ENCODE assay signal across 25 mouse cellular contexts in the genomic region with DNA sequence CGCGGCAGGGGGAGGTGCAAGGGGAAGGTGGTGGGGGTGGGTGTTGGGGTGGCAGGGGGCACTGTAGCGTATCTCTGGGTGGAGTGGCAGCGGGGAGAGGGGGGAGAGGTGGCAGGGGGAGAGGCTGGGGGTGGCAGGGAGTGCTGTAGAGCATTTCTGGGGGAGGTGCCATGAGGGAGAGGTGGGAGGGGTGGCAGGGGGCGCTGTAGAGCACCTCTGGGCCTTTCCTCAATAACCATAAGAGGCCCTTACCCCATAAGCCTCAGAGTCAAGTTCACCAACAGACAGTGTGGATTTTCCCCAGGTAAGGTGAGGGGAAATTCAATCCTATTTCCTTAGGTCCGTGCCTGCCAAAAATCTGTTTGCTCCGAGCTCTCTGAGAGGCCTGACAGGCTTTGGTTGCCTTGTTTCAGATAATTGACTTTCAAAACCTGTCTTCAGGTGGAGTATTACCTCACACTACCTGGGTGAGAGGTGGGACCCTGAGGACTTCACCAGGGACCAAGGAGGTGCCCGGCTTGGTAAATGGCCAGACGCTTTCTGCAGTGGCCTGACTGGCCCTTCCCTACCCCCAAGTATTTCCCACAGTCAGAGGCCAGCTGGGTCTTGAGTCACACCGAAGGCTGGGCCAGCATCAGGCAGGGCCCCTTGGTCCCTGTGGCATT. TPM values are rescaled to one million over a fixed set of nuclear protein-coding genes. Genes with fewer than 3 reads are reported as not detected.
DNase-seq lines count a peak whose midpoint lies in the region; ATAC-seq and TF ChIP-seq lines count a peak whose summit lies in the region.
"Had no signal": no experiment of that assay in that cellular context is flagged by ENCODE, and none has a peak within 500 bp of the region (broad histone marks: within the 10 kb centered on the region; RNA-seq: fewer than 3 reads in every experiment).

No protein-coding gene starts in this region.

- no peaks in the 10 kb centered on the region for H3K9me3 ChIP-seq in hindbrain, embryonic 10.5 days
- H3K9me3 ChIP-seq in hindbrain, embryonic 13.5 days = no peaks in the 10 kb centered on the region
- no peaks in the 10 kb centered on the region for H3K9me3 ChIP-seq in ES-Bruce4 (replicated peaks; ENCODE audit: control insufficient read depth, insufficient read depth, low read length, poor library complexity, severe bottlenecking)
- H3K9me3 ChIP-seq in forebrain, embryonic 13.5 days (replicated peaks) = no peaks in the 10 kb centered on the region
- H3K9me3 ChIP-seq: embryonic facial prominence, embryonic 15.5 days; forebrain, embryonic 10.5 days; heart, embryonic 13.5 days; hindbrain, embryonic 15.5 days; intestine, embryonic 15.5 days; limb, embryonic 12.5 days; liver, embryonic 12.5 days; lung, embryonic 15.5 days had no signal

- no peak overlapping the region for H3K4me2 ChIP-seq in hindbrain, embryonic 13.5 days
- H3K4me2 ChIP-seq in forebrain, embryonic 13.5 days = no peak overlapping the region
- H3K4me2 ChIP-seq: embryonic facial prominence, embryonic 15.5 days; heart, embryonic 13.5 days; hindbrain, embryonic 15.5 days; intestine, embryonic 15.5 days; limb, embryonic 12.5 days; liver, embryonic 12.5 days; lung, embryonic 15.5 days had no signal

- H3K4me3 ChIP-seq in hindbrain, embryonic 10.5 days = no peak overlapping the region
- no peak overlapping the region for H3K4me3 ChIP-seq in hindbrain, embryonic 13.5 days
- no peak overlapping the region for H3K4me3 ChIP-seq in ES-Bruce4 (ENCODE audit: low read depth, low read length)
- H3K4me3 ChIP-seq in forebrain, embryonic 13.5 days = no peak overlapping the region
- H3K4me3 ChIP-seq: embryonic facial prominence, embryonic 15.5 days; forebrain, embryonic 10.5 days; heart, embryonic 13.5 days; hindbrain, embryonic 15.5 days; intestine, embryonic 15.5 days; limb, embryonic 12.5 days; liver, embryonic 12.5 days; lung, embryonic 15.5 days had no signal

- no peak for TF ChIP-seq EP300 in ES-Bruce4 (IDR thresholded peaks at IDR 0.05; ENCODE audit: insufficient read depth, low read depth, low read length)

- peaks cover 100% of the 10 kb centered on the region for H3K27me3 ChIP-seq in hindbrain, embryonic 10.5 days (ENCODE audit: insufficient read depth, poor library complexity, severe bottlenecking)
- peaks cover 95% of the 10 kb centered on the region for H3K27me3 ChIP-seq in hindbrain, embryonic 13.5 days
- H3K27me3 ChIP-seq in ES-Bruce4 (ENCODE audit: control insufficient read depth, insufficient read depth, low read length, poor library complexity, severe bottlenecking) = no peaks in the 10 kb centered on the region
- H3K27me3 ChIP-seq in forebrain, embryonic 13.5 days = peaks cover 80% of the 10 kb centered on the region

- no peak overlapping the region for H3K9ac ChIP-seq in hindbrain, embryonic 13.5 days
- no peak overlapping the region for H3K9ac ChIP-seq in ES-Bruce4 (ENCODE audit: low read depth, poor library complexity, severe bottlenecking)
- H3K9ac ChIP-seq in forebrain, embryonic 13.5 days = no peak overlapping the region
- H3K9ac ChIP-seq: embryonic facial prominence, embryonic 15.5 days; heart, embryonic 13.5 days; hindbrain, embryonic 15.5 days; intestine, embryonic 15.5 days; limb, embryonic 12.5 days; liver, embryonic 12.5 days; lung, embryonic 15.5 days had no signal

- DNase-seq in hindbrain, embryonic 10.5 days (ENCODE audit: low spot score) = no peak
- peak; percentile 21 for DNase-seq in 3134 (ENCODE audit: extremely low read depth, insufficient read length, low spot score)
- peak; percentile 53 for DNase-seq in lung, postnatal 36 days
- DNase-seq in ovary, postnatal 36 days (ENCODE audit: low spot score) = no peak
- DNase-seq: adrenal gland, postnatal 25 days; cerebellum, adult 11 months; cerebellum, postnatal 10 days; heart, adult 11 months; kidney, postnatal 36 days; layer of hippocampus, adult 9-11 months; right cerebral cortex, adult 18-20 months; thymus, adult 18-20 months had no signal

- H3K36me3 ChIP-seq in hindbrain, embryonic 10.5 days = 0 out of 2 replicates have a peak, but pooled peaks cover 5% of the 10 kb centered on the region
- H3K36me3 ChIP-seq in hindbrain, embryonic 13.5 days = no peaks in the 10 kb centered on the region
- H3K36me3 ChIP-seq in ES-Bruce4 (ENCODE audit: control insufficient read depth, insufficient read depth, low read length, poor library complexity, severe bottlenecking) = no peaks in the 10 kb centered on the region
- H3K36me3 ChIP-seq in forebrain, embryonic 13.5 days (ENCODE audit: poor library complexity, severe bottlenecking) = no peaks in the 10 kb centered on the region
- H3K36me3 ChIP-seq: embryonic facial prominence, embryonic 15.5 days; forebrain, embryonic 10.5 days; heart, embryonic 13.5 days; hindbrain, embryonic 15.5 days; intestine, embryonic 15.5 days; limb, embryonic 12.5 days; liver, embryonic 12.5 days; lung, embryonic 15.5 days had no signal

- TF ChIP-seq POLR2A in ES-Bruce4 (IDR thresholded peaks at IDR 0.05; ENCODE audit: insufficient read depth, low read length) = no peak

- TF ChIP-seq CTCF in ES-Bruce4 (IDR thresholded peaks at IDR 0.05; ENCODE audit: low read depth, low read length) = peak; percentile 42

- peak overlapping the region; percentile 45; the same call in 1 of the 2 replicates for H3K27ac ChIP-seq in hindbrain, embryonic 10.5 days
- no peak overlapping the region for H3K27ac ChIP-seq in hindbrain, embryonic 13.5 days
- H3K27ac ChIP-seq in ES-Bruce4 (ENCODE audit: insufficient read depth, low read length) = no peak overlapping the region
- no peak overlapping the region for H3K27ac ChIP-seq in forebrain, embryonic 13.5 days
- H3K27ac ChIP-seq: embryonic facial prominence, embryonic 15.5 days; forebrain, embryonic 10.5 days; heart, embryonic 13.5 days; hindbrain, embryonic 15.5 days; intestine, embryonic 15.5 days; limb, embryonic 12.5 days; liver, embryonic 12.5 days; lung, embryonic 15.5 days had no signal

- H3K4me1 ChIP-seq in hindbrain, embryonic 10.5 days (replicated peaks) = peaks cover 83% of the 10 kb centered on the region
- peaks cover 11% of the 10 kb centered on the region; the same call in 1 of the 2 replicates for H3K4me1 ChIP-seq in hindbrain, embryonic 13.5 days (replicated peaks)
- H3K4me1 ChIP-seq in ES-Bruce4 (ENCODE audit: control insufficient read depth, insufficient read depth, low read length) = no peaks in the 10 kb centered on the region
- H3K4me1 ChIP-seq in forebrain, embryonic 13.5 days = 0 out of 2 replicates have a peak, but pooled peaks cover 8% of the 10 kb centered on the region
- H3K4me1 ChIP-seq: heart, embryonic 13.5 days; intestine, embryonic 15.5 days; liver, embryonic 12.5 days; lung, embryonic 15.5 days had no signal

- 72% methylated on average over 10 of the region's 10 CpGs for WGBS in hindbrain, embryonic 10.5 days
- WGBS in hindbrain, embryonic 13.5 days = 70% methylated on average over 10 of the region's 10 CpGs
- WGBS in forebrain, embryonic 13.5 days = 69% methylated on average over 10 of the region's 10 CpGs

- ATAC-seq in hindbrain, embryonic 13.5 days (ENCODE audit: low FRiP score) = no peak
- no peak for ATAC-seq in forebrain, embryonic 13.5 days
- ATAC-seq: intestine, embryonic 15.5 days; liver, embryonic 12.5 days had no signal

RNA-seq across cellular contexts. Expression of a gene that starts 33.8 kb away (rescaled TPM):
- polyA plus RNA-seq in hindbrain, embryonic 10.5 days (2016; fragmentation: Nextera tagmentation; extraction: Ambion mirVana) = 2.3 and 2.6 TPM in 2 replicates
- polyA plus RNA-seq in hindbrain, embryonic 13.5 days (2015; fragmentation: Nextera tagmentation; extraction: Ambion mirVana) = 0.84 and 1.6 TPM in 2 replicates
- not detected in 2 replicates for polyA plus RNA-seq in ES-Bruce4 (2011; ENCODE audit: insufficient read depth, insufficient read length, low read depth, missing spikeins)
- 0.04 and 0.09 TPM in 2 replicates for polyA plus RNA-seq in forebrain, embryonic 13.5 days (2015; fragmentation: Nextera tagmentation; extraction: Ambion mirVana)
- polyA plus RNA-seq: heart, embryonic 13.5 days; intestine, embryonic 15.5 days; kidney, embryonic 14.5 days; liver, embryonic 12.5 days; small intestine, adult 2 months had no signal

Comparison
In these comparisons a context has a peak if more than half of its experiments do, and no peak if none do; other contexts are left out.
1. DNase-seq: peak in 3134 (single experiment) and lung, postnatal 36 days (single experiment); none in hindbrain, embryonic 10.5 days (single experiment) and ovary, postnatal 36 days (single experiment).